Mouse (Mus musculus) Patski (cell line): ENCODE measurements around the gene Spsb4. TPM values are rescaled to one million over a fixed set of nuclear protein-coding genes. Genes with fewer than 3 reads are reported as not detected.
A peak's percentile ranks its signal among the peaks of the same experiment; 100 is the strongest.

Experiments used
- ATAC-seq: fragments of 100-300 bp; one replicate; pipeline ENCODE4 v1.8.0; 2021
- CTCF ChIA-PET: fragments of 350-600 bp; sonication (Branson Sonifier 250); formaldehyde crosslinking; loops from one replicate; lab custom pipeline; 2022; ENCODE audit warnings: inconsistent platforms; lab: Charles Lee
- POLR2A ChIA-PET: fragments of 350-600 bp; sonication (Branson Sonifier 250); formaldehyde crosslinking; loops from one replicate; lab custom pipeline; 2022; ENCODE audit warnings: antibody characterized with exemption, inconsistent platforms; lab: Charles Lee
- DNase-seq: peaks from one replicate; pipeline ENCODE4 v3.0.0-alpha.2; 2011; ENCODE audit warnings: low read depth, low spot score
- H3K27me3 ChIP-seq: fragments of 371-371 bp; one replicate; pipeline ENCODE4 v1.5.1; 2021
- CTCF ChIP-seq: fragments of 100-300 bp; IDR thresholded peaks from one replicate; pipeline ENCODE4 v1.5.1; 2021
- in situ Hi-C: fragments of 300-500 bp; cut with MboI; formaldehyde crosslinking; loops from 3 replicates; pipeline ENCODE4 v1.11.1; 2018; ENCODE audit warnings: low pct_unique_long_range_greater_than_20kb, mixed read lengths
- polyA plus RNA-seq: library from polyadenylated mRNA; unstranded; gene quantifications from one replicate; pipeline ENCODE4 v1.2.3, GENCODE M21; 2021

The Spsb4 gene
- polyA plus RNA-seq, 1 experiment from 2014 or later, result 19.0 TPM

DNA sequence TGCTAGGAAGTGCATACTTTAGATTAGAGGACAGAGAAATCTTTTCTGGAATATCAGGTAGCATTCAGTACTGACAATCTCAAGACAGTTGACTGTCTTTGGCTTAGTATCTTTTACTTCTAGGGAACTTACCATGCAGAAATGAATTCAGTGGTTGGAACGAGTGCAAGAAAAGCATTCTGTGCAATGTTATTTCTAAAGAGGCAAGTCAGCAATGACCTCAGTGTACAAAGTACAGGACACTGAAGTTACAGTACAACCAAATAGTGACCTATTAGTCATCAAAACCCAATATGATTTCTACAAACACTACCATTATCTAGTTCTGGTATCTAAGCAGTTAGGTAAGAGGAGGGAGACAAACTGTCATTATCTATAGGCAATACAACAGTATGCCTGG is 51.1 kb downstream of the Spsb4 start:
- POLR2A ChIA-PET, result no interaction called here
- no peak for DNase-seq
- no peak for TF ChIP-seq CTCF
- CTCF ChIA-PET, result no interaction called here
- in situ Hi-C loops, result loop anchor here (25.0 kb wide), 1 partner anchor 1320 kb away; the partner anchor contains the start of gene Nmnat3
- H3K27me3 ChIP-seq, result no peaks in the 10 kb centered on the region
- ATAC-seq, result no peak

DNA sequence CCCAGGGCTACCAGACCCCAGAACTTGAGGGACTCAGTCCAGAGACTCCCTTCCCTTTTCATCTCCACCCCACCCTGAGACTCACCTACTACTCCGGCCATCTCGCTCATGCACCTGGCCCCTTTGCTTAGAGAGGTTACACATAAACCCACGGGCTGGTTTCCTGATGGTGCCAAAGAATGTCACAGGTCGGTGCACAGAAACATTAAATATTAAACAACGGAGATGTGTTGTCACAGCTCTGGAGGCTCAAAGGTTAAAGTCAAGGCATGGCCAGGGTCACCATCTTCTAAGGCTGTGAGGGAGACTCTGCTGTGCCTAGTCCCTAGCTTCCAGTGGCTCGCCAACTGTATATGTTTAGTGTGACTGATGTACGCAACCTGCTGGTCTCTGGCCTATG is 52.2 kb downstream of the Spsb4 start:
- ATAC-seq, result no peak
- in situ Hi-C loops, result loop anchor here (25.0 kb wide), 1 partner anchor 1321 kb away; the partner anchor contains the start of gene Nmnat3
- no peak for TF ChIP-seq CTCF
- H3K27me3 ChIP-seq, result no peaks in the 10 kb centered on the region
- no peak for DNase-seq
- CTCF ChIA-PET, result interaction anchor here (1.2 kb wide), 1 partner anchor 53 kb away, joined by 5 read pairs; the partner anchor contains the start of gene Spsb4
- POLR2A ChIA-PET, result no interaction called here

DNA sequence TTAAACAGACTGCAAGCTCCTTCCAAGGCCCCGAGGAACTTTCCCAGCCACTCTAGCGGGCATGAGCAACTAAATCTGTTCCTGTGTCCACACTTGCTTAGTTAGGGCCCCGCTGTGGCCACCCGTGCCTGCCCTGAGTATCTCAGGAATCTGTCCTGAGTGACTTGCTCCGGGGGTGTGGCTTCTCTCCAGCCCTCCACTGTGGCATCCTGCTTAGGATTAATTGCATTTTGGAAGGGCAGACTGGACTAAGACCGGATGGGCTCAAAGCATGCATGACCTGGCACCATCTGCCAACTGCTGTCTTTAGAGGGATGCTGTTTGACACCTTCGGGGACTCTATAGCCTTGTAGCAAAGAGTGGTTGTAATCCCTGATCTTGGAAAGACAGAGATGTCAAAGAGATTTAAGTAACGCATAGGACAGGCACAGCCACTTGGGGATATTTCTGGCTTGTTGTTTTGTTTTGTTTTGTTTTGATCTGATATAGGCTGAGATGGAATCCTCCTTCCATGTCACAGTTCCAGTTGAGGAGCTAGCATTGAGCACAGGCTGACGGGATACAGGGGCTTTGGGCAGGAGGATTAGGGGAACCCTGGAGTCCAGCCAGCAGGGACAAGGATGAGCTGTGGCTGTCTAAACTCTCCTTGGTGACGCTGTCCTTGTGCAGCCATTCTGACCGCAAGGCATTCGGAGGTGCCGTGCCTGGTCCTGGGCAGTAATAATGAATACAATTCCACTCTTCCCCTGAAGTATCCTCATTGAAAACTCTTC is 55.0 kb downstream of the Spsb4 start:
- ChIA-PET CTCF (interaction anchor here (0.6 to 4.3 kb wide), 7 partner anchors 9 to 105 kb away, joined by 3 to 20 read pairs (median 4); partner anchors contain the start of gene Spsb4), POLR2A (interaction anchor here (1.3 to 2.2 kb wide), 4 partner anchors 9 to 54 kb away, joined by 3 to 11 read pairs (median 4); partner anchors contain the start of gene Spsb4)
- in situ Hi-C loops, result loop anchor here (5.0 to 25.0 kb wide), 2 partner anchors 54 to 1324 kb away; partner anchors contain the start of genes Nmnat3 and Spsb4
- no peak for TF ChIP-seq CTCF
- ATAC-seq, result peak; percentile 74
- H3K27me3 ChIP-seq, result no peaks in the 10 kb centered on the region
- DNase-seq, result no peak

DNA sequence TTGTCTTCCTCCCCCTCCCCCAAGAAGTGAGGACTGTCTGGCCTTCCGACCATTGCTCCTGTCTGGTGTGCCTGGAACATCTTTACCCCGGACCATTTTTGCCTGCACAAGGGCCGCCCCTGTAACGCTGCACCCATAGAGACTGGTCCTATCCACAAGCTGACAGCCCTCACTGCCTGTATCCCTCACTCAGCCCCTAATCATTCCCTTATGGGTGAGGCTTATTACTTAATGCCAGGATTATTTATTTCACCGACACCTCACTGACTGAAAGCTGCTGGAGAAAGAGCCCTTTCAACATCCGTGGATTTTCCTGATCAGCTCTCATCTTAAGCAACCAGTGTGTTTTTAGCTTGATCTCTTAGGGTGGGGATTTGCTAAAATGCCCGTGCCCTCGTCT is 55.9 kb downstream of the Spsb4 start:
- TF ChIP-seq CTCF, result no peak
- no peaks in the 10 kb centered on the region for H3K27me3 ChIP-seq
- ATAC-seq (no peak), DNase-seq (no peak)
- POLR2A ChIA-PET, result interaction anchor here (1.3 to 2.2 kb wide), 4 partner anchors 9 to 55 kb away, joined by 3 to 11 read pairs (median 4); partner anchors contain the start of gene Spsb4
- CTCF ChIA-PET, result interaction anchor here (0.7 to 4.3 kb wide), 6 partner anchors 11 to 106 kb away, joined by 3 to 20 read pairs (median 6); partner anchors contain the start of gene Spsb4
- in situ Hi-C loops, result loop anchor here (5.0 to 25.0 kb wide), 2 partner anchors 55 to 1325 kb away; partner anchors contain the start of genes Nmnat3 and Spsb4

DNA sequence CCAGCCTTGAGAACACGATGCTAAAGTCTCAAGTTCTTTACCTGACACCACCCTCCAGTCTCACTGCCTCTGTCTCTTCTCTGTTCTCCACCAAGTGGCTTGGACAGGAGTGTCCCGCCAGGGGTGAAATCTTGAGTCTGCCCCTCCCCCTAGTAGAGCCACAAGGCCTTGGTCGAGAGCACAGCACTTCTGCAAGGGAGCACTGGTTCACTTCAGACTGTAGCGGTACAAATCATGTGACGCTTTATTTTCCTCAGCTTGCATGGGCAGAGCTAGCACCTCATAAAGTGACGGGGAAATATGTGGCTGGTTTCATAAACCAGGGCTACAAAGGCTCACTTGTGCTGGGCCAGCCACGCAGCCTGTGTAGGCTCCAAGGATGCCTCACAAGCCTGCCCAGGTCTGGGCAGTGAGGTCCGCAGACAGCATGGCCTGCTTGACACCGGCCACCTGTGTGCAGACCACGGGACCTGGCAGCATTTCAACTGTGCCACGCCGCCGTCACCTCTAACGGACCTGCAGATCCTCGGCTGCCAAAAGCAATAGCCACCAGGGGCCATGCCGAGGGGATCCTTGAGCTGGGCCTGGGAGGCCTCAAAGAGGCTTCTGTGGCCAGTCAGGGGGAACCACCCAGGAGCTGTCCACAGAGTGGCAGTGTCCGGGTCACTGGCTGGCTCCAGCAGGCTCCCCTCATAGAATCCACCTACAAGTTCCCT is 56.5 kb downstream of the Spsb4 start:
- in situ Hi-C loops, result loop anchor here (5.0 to 25.0 kb wide), 2 partner anchors 55 to 1325 kb away; partner anchors contain the start of genes Nmnat3 and Spsb4
- H3K27me3 ChIP-seq, result no peaks in the 10 kb centered on the region
- DNase-seq (no peak), ATAC-seq (no peak)
- POLR2A ChIA-PET, result interaction anchor here (1.3 to 2.2 kb wide), 3 partner anchors 9 to 55 kb away, joined by 3 to 11 read pairs (median 4); partner anchors contain the start of gene Spsb4
- TF ChIP-seq CTCF, result no peak
- CTCF ChIA-PET, result interaction anchor here (1.2 to 4.3 kb wide), 11 partner anchors 10 to 107 kb away, joined by 3 to 20 read pairs (median 7); partner anchors contain the start of gene Spsb4

DNA sequence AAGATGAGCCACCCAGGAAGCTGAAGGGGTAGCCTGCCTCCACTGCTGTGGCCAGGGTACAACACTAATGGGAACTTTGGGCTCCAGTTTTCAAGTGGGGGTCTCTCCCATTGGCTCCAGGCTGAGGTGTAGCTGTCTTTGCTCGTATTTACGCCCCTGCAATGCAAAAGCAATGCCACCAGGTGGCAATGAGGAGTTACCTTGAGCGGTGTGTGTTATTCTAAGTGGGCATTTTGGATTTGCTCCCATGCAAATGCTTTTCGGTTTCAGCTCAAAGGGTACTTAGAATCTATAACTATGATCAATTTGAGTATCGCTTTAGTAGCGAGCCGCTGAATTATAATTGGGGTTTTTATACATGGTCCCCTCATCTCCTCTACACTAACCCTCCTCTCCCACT is 57.6 kb downstream of the Spsb4 start:
- ATAC-seq, result no peak

DNA sequence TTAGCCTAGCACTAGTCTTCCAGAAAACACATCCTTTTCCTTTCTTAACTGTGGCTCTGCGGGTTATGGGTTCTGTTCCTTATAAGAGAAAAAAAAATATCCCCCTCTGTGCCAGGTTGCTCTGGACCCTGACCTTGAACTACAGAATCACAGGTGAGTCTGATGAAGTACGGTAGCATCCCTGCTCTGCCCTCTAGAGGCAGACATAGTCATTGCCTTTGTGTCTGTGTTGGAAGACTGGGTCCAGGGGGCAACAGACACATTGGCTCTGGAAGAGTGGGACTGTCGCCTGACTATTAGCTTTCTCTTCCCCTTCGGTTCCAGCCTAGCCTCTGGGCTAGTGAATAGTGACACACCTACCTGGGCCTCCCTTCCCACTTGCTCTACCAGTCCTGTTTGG is 58.4 kb downstream of the Spsb4 start:
- CTCF ChIA-PET, result interaction anchor here (1.0 to 4.3 kb wide), 18 partner anchors 8 to 109 kb away, joined by 3 to 20 read pairs (median 4); partner anchors contain the start of gene Spsb4
- ATAC-seq (no peak), DNase-seq (no peak)
- no peaks in the 10 kb centered on the region for H3K27me3 ChIP-seq
- TF ChIP-seq CTCF, result no peak
- in situ Hi-C loops, result loop anchor here (5.0 to 25.0 kb wide), 2 partner anchors 57 to 1327 kb away; partner anchors contain the start of genes Nmnat3 and Spsb4
- POLR2A ChIA-PET, result interaction anchor here (0.6 to 1.5 kb wide), 2 partner anchors 57 to 115 kb away, joined by 3 to 9 read pairs; no protein-coding TSS in a partner anchor

More for the DNA sequence above, 57.6 kb downstream of the Spsb4 start:
- POLR2A ChIA-PET, result interaction anchor here (0.6 to 1.5 kb wide), 2 partner anchors 56 to 114 kb away, joined by 3 to 9 read pairs; no protein-coding TSS in a partner anchor
- peak; percentile 72 for TF ChIP-seq CTCF
- CTCF ChIA-PET, result interaction anchor here (1.0 to 4.3 kb wide), 24 partner anchors 9 to 108 kb away, joined by 3 to 20 read pairs (median 4); partner anchors contain the start of gene Spsb4
- no peaks in the 10 kb centered on the region for H3K27me3 ChIP-seq
- in situ Hi-C loops, result loop anchor here (5.0 to 25.0 kb wide), 2 partner anchors 56 to 1326 kb away; partner anchors contain the start of genes Nmnat3 and Spsb4
- no peak for DNase-seq

DNA sequence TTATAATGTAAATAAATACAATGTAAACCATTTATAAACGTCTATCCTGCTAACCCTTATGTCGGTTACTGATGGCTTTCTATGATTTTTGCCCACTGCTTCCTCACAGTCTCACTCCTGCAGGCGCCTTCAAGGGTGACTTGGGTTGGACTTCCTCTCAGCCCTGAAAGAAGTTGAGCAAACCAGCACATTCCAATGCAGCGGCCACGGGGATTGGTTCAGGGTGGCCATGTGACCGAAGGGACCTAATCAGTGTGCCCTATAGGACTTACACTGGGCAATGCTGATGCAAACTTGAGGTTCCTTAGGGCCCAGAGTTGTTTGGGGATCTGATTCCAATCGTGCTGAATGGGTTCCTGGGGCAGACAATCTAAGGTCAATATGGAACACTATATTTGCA is 59.2 kb downstream of the Spsb4 start:
- DNase-seq (no peak), ATAC-seq (no peak)
- in situ Hi-C loops, result loop anchor here (25.0 kb wide), 1 partner anchor 1328 kb away; the partner anchor contains the start of gene Nmnat3
- ChIA-PET CTCF (interaction anchor here (2.4 to 3.0 kb wide), 2 partner anchors 43 to 110 kb away, joined by 12 to 13 read pairs; no protein-coding TSS in a partner anchor), POLR2A (no interaction called here)
- no peak for TF ChIP-seq CTCF
- H3K27me3 ChIP-seq, result no peaks in the 10 kb centered on the region

DNA sequence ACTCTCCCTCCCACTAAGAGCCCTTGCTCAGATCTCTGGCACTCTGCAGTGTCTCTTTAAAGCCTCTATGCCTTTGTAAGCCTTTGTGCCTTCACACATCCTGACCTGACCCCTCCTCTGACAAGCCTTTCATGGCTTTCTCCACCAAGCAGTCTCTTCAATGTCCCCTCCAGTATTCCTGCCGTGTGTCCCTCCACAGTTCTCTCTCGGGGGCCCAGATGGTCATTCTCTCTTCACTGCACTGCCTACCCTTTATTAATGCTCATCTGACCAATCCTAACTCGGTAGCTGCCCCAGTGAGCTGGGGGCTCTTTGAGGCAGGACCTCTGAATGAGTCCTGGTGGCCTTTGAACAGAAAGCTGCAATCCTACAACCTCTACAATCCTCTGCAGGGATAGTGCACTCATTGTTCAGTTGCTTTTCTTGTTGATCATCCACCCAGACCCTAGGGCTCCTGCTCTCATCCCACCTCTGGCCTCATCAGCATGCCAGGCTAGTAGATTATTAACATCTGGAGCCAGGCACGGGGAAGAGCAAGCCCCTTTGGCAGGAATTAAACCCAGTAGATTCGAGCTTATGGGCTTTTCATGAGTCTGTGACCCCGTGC is 60.5 kb downstream of the Spsb4 start:
- in situ Hi-C loops, result loop anchor here (25.0 kb wide), 1 partner anchor 1329 kb away; the partner anchor contains the start of gene Nmnat3
- ChIA-PET CTCF (interaction anchor here (0.9 to 1.2 kb wide), 3 partner anchors 42 to 111 kb away, joined by 3 to 4 read pairs (median 3); partner anchors contain the start of gene Spsb4), POLR2A (interaction anchor here (1.7 kb wide), 1 partner anchor 60 kb away, joined by 6 read pairs; the partner anchor contains the start of gene Spsb4)
- DNase-seq, result no peak
- no peak for TF ChIP-seq CTCF
- no peaks in the 10 kb centered on the region for H3K27me3 ChIP-seq
- ATAC-seq, result peak; percentile 38
